Comparison of ENCODE assay signal across 8 mouse cellular contexts in genomic region chr2:28839501-28840221, GRCm38 (mm10). TPM values are rescaled to one million over a fixed set of nuclear protein-coding genes. Genes with fewer than 3 reads are reported as not detected.
DNase-seq lines count a peak whose midpoint lies in the region; ATAC-seq and TF ChIP-seq lines count a peak whose summit lies in the region.

No protein-coding gene starts in this region.

- ATAC-seq in hindbrain, embryonic 13.5 days (ENCODE audit: low FRiP score), result peak; percentile 69
- peak; percentile 61 for ATAC-seq in liver, embryonic 11.5 days (replicated peaks; ENCODE audit: low FRiP score)
- ATAC-seq in neural tube, embryonic 12.5 days (ENCODE audit: low FRiP score, low read depth), result peak; percentile 75

- H3K9ac ChIP-seq in hindbrain, embryonic 13.5 days, result peak overlapping the region; percentile 95
- H3K9ac ChIP-seq in liver, embryonic 11.5 days (ENCODE audit: low read depth, low read length), result peak overlapping the region; percentile 95
- H3K9ac ChIP-seq in neural tube, embryonic 12.5 days, result peak overlapping the region; percentile 85

- H3K9me3 ChIP-seq in embryonic facial prominence, embryonic 10.5 days, result no peaks in the 10 kb centered on the region
- H3K9me3 ChIP-seq in hindbrain, embryonic 13.5 days, result no peaks in the 10 kb centered on the region
- no peaks in the 10 kb centered on the region for H3K9me3 ChIP-seq in liver, embryonic 11.5 days (ENCODE audit: control insufficient read depth, low read length)
- no peaks in the 10 kb centered on the region for H3K9me3 ChIP-seq in neural tube, embryonic 12.5 days

- peak overlapping the region; percentile 96 for H3K4me3 ChIP-seq in gastrocnemius, adult 2 months
- H3K4me3 ChIP-seq in C2C12 (ENCODE audit: insufficient read depth, poor library complexity, severe bottlenecking), result peak overlapping the region; percentile 97
- H3K4me3 ChIP-seq in embryonic facial prominence, embryonic 10.5 days, result peak overlapping the region; percentile 99
- H3K4me3 ChIP-seq in hindbrain, embryonic 13.5 days, result peak overlapping the region; percentile 97
- H3K4me3 ChIP-seq in liver, embryonic 11.5 days (ENCODE audit: low read depth, low read length), result peak overlapping the region; percentile 98
- peak overlapping the region; percentile 88 for H3K4me3 ChIP-seq in neural tube, embryonic 12.5 days

- H3K27me3 ChIP-seq in C2C12 (ENCODE audit: control insufficient read depth, insufficient read depth, insufficient read length), result no peaks in the 10 kb centered on the region
- H3K27me3 ChIP-seq in embryonic facial prominence, embryonic 10.5 days (replicated peaks; ENCODE audit: low read depth, poor library complexity, severe bottlenecking), result no peaks in the 10 kb centered on the region
- no peaks in the 10 kb centered on the region for H3K27me3 ChIP-seq in hindbrain, embryonic 13.5 days
- H3K27me3 ChIP-seq in liver, embryonic 11.5 days (replicated peaks; ENCODE audit: control insufficient read depth, insufficient read depth, low read length), result no peaks in the 10 kb centered on the region
- H3K27me3 ChIP-seq in neural tube, embryonic 12.5 days (replicated peaks), result no peaks in the 10 kb centered on the region

- intact Hi-C loops in gastrocnemius, adult 2 months (cut with DNase I), result loop anchor here (10.0 kb wide), 1 partner anchor 215 kb away; the partner anchor contains the start of gene Cfap77

- H3K79me3 ChIP-seq in C2C12 (ENCODE audit: low read depth), result peaks cover 90% of the 10 kb centered on the region

- under 1% methylated on average over 53 of the region's 53 CpGs for WGBS in embryonic facial prominence, embryonic 10.5 days
- under 1% methylated on average over 52 of the region's 53 CpGs for whole genome bisulfite sequencing in hindbrain, embryonic 13.5 days
- under 1% methylated on average over 53 of the region's 53 CpGs for WGBS in liver, embryonic 11.5 days
- WGBS in neural tube, embryonic 12.5 days, result under 1% methylated on average over 53 of the region's 53 CpGs

- peaks cover 100% of the 10 kb centered on the region for H3K79me2 ChIP-seq in C2C12 (ENCODE audit: control insufficient read depth, insufficient read depth)

- H3K36me3 ChIP-seq in C2C12 (ENCODE audit: control insufficient read depth, insufficient read depth), result peaks cover 20% of the 10 kb centered on the region
- H3K36me3 ChIP-seq in embryonic facial prominence, embryonic 10.5 days (replicated peaks), result peaks cover 33% of the 10 kb centered on the region
- peaks cover 6% of the 10 kb centered on the region for H3K36me3 ChIP-seq in hindbrain, embryonic 13.5 days
- peaks cover 5% of the 10 kb centered on the region for H3K36me3 ChIP-seq in liver, embryonic 11.5 days (ENCODE audit: control insufficient read depth, insufficient read depth, low read length)
- H3K36me3 ChIP-seq in neural tube, embryonic 12.5 days, result peaks cover 7% of the 10 kb centered on the region

- peak overlapping the region; percentile 100 for H3K4me2 ChIP-seq in hindbrain, embryonic 13.5 days
- H3K4me2 ChIP-seq in liver, embryonic 11.5 days, result peak overlapping the region; percentile 91
- H3K4me2 ChIP-seq in neural tube, embryonic 12.5 days (replicated peaks), result peak overlapping the region; percentile 87

- no peak for TF ChIP-seq CTCF in gastrocnemius, adult 2 months (IDR thresholded peaks at IDR 0.05)
- no peak for TF ChIP-seq CTCF in C2C12 (IDR thresholded peaks at IDR 0.05; ENCODE audit: control insufficient read depth, insufficient read depth, insufficient read length)

- H3K4me1 ChIP-seq in embryonic facial prominence, embryonic 10.5 days, result peaks cover 37% of the 10 kb centered on the region
- peaks cover 64% of the 10 kb centered on the region for H3K4me1 ChIP-seq in hindbrain, embryonic 13.5 days (replicated peaks)
- peaks cover 20% of the 10 kb centered on the region for H3K4me1 ChIP-seq in liver, embryonic 11.5 days (replicated peaks; ENCODE audit: control insufficient read depth, insufficient read depth, low read length)
- peaks cover 33% of the 10 kb centered on the region for H3K4me1 ChIP-seq in neural tube, embryonic 12.5 days

- peak overlapping the region; percentile 97 for H3K27ac ChIP-seq in gastrocnemius, adult 2 months
- H3K27ac ChIP-seq in embryonic facial prominence, embryonic 10.5 days (replicated peaks), result peak overlapping the region; percentile 95
- H3K27ac ChIP-seq in hindbrain, embryonic 13.5 days, result peak overlapping the region; percentile 91
- H3K27ac ChIP-seq in liver, embryonic 11.5 days (ENCODE audit: low read depth, low read length), result peak overlapping the region; percentile 85
- peak overlapping the region; percentile 21 for H3K27ac ChIP-seq in neural tube, embryonic 12.5 days

- H3ac ChIP-seq in C2C12 (ENCODE audit: control insufficient read depth, insufficient read length, low read depth), result peak overlapping the region; percentile 86

- DNase-seq in gastrocnemius, adult 2 months, result no peak
- DNase-seq in gastrocnemius, adult 18-20 months (ENCODE audit: low spot score), result no peak
- DNase-seq in embryonic facial prominence, embryonic 10.5 days (ENCODE audit: low spot score), result peak; percentile 39
- no peak for DNase-seq in liver, embryonic 11.5 days (ENCODE audit: low spot score)
- DNase-seq in left cerebral cortex, adult 9 months (ENCODE audit: low spot score in 2 of 2), result no peak

TF ChIP-seq in C2C12, 6 proteins besides CTCF, POLR2A, EP300 and RAD21:
- TF ChIP-seq USF1 (IDR thresholded peaks at IDR 0.05; ENCODE audit: low read depth) (no peak), FOSL1 (IDR thresholded peaks at IDR 0.05; ENCODE audit: insufficient read depth, low read length, poor library complexity, severe bottlenecking) (no peak), MYOG (IDR thresholded peaks at IDR 0.05; ENCODE audit: control insufficient read depth, extremely low read depth, insufficient read length) (no peak), CEBPB (IDR thresholded peaks at IDR 0.05; ENCODE audit: low read depth) (no peak), MYOD1 (IDR thresholded peaks at IDR 0.05; ENCODE audit: control insufficient read depth, insufficient read length, low read depth) (no peak), MAX (IDR thresholded peaks at IDR 0.05) (no peak)

RNA-seq across cellular contexts. Expression of gene Gtf3c4, which starts 0.5 kb away (rescaled TPM):
- total RNA-seq in gastrocnemius, adult 2 months (2021), result 10 to 100 TPM; 13.4 to 13.5 TPM
- 10 to 100 TPM; 12.7 to 13.1 TPM for total RNA-seq in gastrocnemius, adult 18-20 months (2021)
- 20.5 TPM for polyA plus RNA-seq in C2C12 (2012; fragmentation: generic; extraction: Trizol)
- polyA plus RNA-seq in embryonic facial prominence, embryonic 10.5 days (2016; fragmentation: Nextera tagmentation; extraction: Ambion mirVana), result 23.8 and 24.1 TPM in 2 replicates
- polyA plus RNA-seq in hindbrain, embryonic 13.5 days (2015; fragmentation: Nextera tagmentation; extraction: Ambion mirVana), result 18.2 and 18.6 TPM in 2 replicates
- 19.2 and 20.1 TPM in 2 replicates for polyA plus RNA-seq in liver, embryonic 11.5 days (2014; fragmentation: Nextera tagmentation; extraction: Ambion mirVana)
- polyA plus RNA-seq in neural tube, embryonic 12.5 days (2016; fragmentation: Nextera tagmentation; extraction: Ambion mirVana), result 25.2 and 29.2 TPM in 2 replicates

RNA-seq across cellular contexts. Expression of gene Ddx31, which starts 0.5 kb away (rescaled TPM):
- 1 to 10 TPM; 4.8 to 5.0 TPM for total RNA-seq in gastrocnemius, adult 2 months (2021)
- 1 to 10 TPM; 4.5 to 5.2 TPM for total RNA-seq in gastrocnemius, adult 18-20 months (2021)
- polyA plus RNA-seq in C2C12 (2012; fragmentation: generic; extraction: Trizol), result 9.5 TPM
- 21.8 and 23.6 TPM in 2 replicates for polyA plus RNA-seq in embryonic facial prominence, embryonic 10.5 days (2016; fragmentation: Nextera tagmentation; extraction: Ambion mirVana)
- 14.1 and 15.9 TPM in 2 replicates for polyA plus RNA-seq in hindbrain, embryonic 13.5 days (2015; fragmentation: Nextera tagmentation; extraction: Ambion mirVana)
- 15.5 and 16.4 TPM in 2 replicates for polyA plus RNA-seq in liver, embryonic 11.5 days (2014; fragmentation: Nextera tagmentation; extraction: Ambion mirVana)
- polyA plus RNA-seq in neural tube, embryonic 12.5 days (2016; fragmentation: Nextera tagmentation; extraction: Ambion mirVana), result 15.3 and 15.7 TPM in 2 replicates

Comparison
In these comparisons a context has a peak if more than half of its experiments do, and no peak if none do; other contexts are left out.
1. H3K27ac ChIP-seq: peak in every context shown above with its lines; median percentile 97 in gastrocnemius, adult 2 months; 95 in embryonic facial prominence, embryonic 10.5 days; 91 in hindbrain, embryonic 13.5 days; 85 in liver, embryonic 11.5 days; 21 in neural tube, embryonic 12.5 days.